Mouse (Mus musculus): Measurements from ENCODE around the gene Dcun1d1. TPM values are rescaled to one million over a fixed set of nuclear protein-coding genes. Genes with fewer than 3 reads are reported as not detected.

The Dcun1d1 gene
- polyA plus RNA-seq, 1 experiment from 2014 or later, result 107 TPM

DNA sequence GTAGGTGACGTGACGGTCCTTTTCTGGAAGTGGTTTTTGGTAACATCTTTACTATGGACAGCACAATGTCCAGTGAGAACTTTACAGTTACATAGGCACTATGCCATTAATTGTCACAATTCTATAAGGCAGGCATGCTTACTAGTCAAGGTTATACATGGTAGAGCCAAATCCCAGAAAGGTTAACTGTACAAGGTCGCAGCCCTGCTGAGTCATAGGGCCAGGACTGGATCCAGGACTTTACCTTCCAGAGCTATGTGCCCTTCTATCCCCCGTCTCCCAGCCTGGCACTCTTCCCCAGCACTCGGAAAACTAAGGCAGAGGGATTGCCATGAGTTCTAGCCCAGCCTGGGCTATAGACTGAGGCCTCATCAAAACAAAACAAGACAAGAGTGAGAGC lies 26.7 kb upstream of the Dcun1d1 start:
- Histone ChIP-seq H3K4me3 (replicated peaks; ENCODE audit: low read depth, low read length) (no peak overlapping the region), H3K9ac (replicated peaks; ENCODE audit: low read length) (no peak overlapping the region), H3K4me1 (ENCODE audit: control insufficient read depth, insufficient read depth, low read length) (no peaks in the 10 kb centered on the region), H3K4me2 (ENCODE audit: low read length) (no peak overlapping the region), H3K9me3 (ENCODE audit: control insufficient read depth, low read length) (no peaks in the 10 kb centered on the region), H3K27me3 (ENCODE audit: control insufficient read depth, insufficient read depth, low read length) (no peaks in the 10 kb centered on the region), H3K27ac (replicated peaks; ENCODE audit: low read depth, low read length) (no peak overlapping the region), H3K36me3 (ENCODE audit: control insufficient read depth, insufficient read depth, low read length) (peaks cover 63% of the 10 kb centered on the region)
- WGBS, result 92% methylated on average over 5 of the region's 5 CpGs
- no peak for ATAC-seq (ENCODE audit: low FRiP score, low TSS enrichment)
- no peak for DNase-seq

DNA sequence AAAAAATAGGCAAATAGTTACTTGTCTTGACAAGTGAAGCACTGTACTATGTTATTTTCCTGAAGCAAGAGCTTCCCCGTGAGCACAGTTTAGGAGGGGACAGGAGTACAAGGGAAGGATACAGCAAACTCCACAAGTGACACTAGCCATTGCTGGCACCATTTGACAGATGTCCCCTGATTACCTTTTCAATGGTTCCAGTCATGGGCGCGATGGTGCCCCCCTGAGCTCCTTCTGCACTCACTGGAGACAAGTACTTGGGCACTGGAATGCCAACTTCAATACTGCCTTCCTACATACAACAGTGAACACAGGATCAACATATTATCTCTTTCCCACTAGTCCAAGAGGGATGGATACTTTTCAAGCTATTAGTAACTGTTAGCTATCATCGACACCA lies 26.2 kb upstream of the Dcun1d1 start:
- WGBS, result 93% methylated on average over 4 of the region's 4 CpGs
- H3K4me1 ChIP-seq (ENCODE audit: control insufficient read depth, insufficient read depth, low read length), result no peaks in the 10 kb centered on the region

DNA sequence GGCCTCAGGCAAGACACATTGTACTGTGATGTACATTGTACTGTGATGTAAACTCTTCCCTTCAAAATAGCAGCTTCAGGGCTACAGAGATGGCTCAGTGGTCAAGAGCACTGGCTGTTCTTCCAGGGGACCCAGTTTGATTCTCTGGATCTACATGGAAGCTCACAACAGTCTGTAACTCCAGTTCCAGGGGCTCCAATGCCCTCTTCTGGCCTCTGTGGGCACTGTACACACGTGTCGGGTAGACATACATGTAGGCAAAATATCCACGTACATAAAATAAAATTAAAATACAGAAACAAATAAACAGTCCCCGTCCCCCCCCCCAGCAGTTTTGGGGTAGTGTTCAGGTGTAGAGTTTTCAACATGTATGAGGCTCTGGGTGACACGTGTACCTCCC lies 25.7 kb upstream of the Dcun1d1 start:
- 92% methylated on average over 5 of the region's 5 CpGs for WGBS
- ATAC-seq (ENCODE audit: low FRiP score, low TSS enrichment), result no peak
- DNase-seq, result no peak

More for the DNA sequence above, 26.2 kb upstream of the Dcun1d1 start:
- no peak overlapping the region for H3K9ac ChIP-seq (replicated peaks; ENCODE audit: low read length)
- no peak for DNase-seq
- ATAC-seq (ENCODE audit: low FRiP score, low TSS enrichment), result no peak
- H3K27ac ChIP-seq (replicated peaks; ENCODE audit: low read depth, low read length), result no peak overlapping the region
- H3K4me3 ChIP-seq (replicated peaks; ENCODE audit: low read depth, low read length), result no peak overlapping the region
- H3K9me3 ChIP-seq (ENCODE audit: control insufficient read depth, low read length), result no peaks in the 10 kb centered on the region
- no peaks in the 10 kb centered on the region for H3K27me3 ChIP-seq (ENCODE audit: control insufficient read depth, insufficient read depth, low read length)
- H3K36me3 ChIP-seq (ENCODE audit: control insufficient read depth, insufficient read depth, low read length), result peaks cover 65% of the 10 kb centered on the region
- no peak overlapping the region for H3K4me2 ChIP-seq (ENCODE audit: low read length)

DNA sequence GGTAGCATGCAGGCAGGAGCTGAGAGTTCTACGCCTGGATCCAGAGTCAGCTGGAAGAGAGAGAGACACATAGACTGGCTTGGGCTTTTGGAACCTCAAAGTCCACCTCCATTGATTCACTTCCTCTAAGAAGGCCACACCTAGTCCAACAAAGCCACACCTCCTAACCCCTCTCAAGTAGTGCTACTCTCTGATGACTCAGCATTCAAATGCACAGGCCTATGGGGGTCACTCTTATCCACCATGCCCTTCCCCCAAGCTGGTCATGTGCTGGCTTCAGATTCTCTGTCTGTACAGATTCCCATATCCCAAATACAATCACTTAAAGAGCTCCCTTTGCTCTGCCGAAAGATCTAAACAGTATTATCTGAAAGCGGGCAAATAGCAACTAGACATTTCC lies 20.0 kb upstream of the Dcun1d1 start:
- Histone ChIP-seq H3K9ac (replicated peaks; ENCODE audit: low read length) (no peak overlapping the region), H3K4me1 (ENCODE audit: control insufficient read depth, insufficient read depth, low read length) (no peaks in the 10 kb centered on the region)
- 93% methylated on average over 3 of the region's 3 CpGs for WGBS

More for the DNA sequence above, 25.7 kb upstream of the Dcun1d1 start:
- peaks cover 63% of the 10 kb centered on the region for H3K36me3 ChIP-seq (ENCODE audit: control insufficient read depth, insufficient read depth, low read length)
- H3K4me3 ChIP-seq (replicated peaks; ENCODE audit: low read depth, low read length), result no peak overlapping the region
- H3K4me2 ChIP-seq (ENCODE audit: low read length), result no peak overlapping the region
- H3K4me1 ChIP-seq (ENCODE audit: control insufficient read depth, insufficient read depth, low read length), result no peaks in the 10 kb centered on the region
- H3K27me3 ChIP-seq (ENCODE audit: control insufficient read depth, insufficient read depth, low read length), result no peaks in the 10 kb centered on the region
- no peak overlapping the region for H3K27ac ChIP-seq (replicated peaks; ENCODE audit: low read depth, low read length)
- no peak overlapping the region for H3K9ac ChIP-seq (replicated peaks; ENCODE audit: low read length)
- no peaks in the 10 kb centered on the region for H3K9me3 ChIP-seq (ENCODE audit: control insufficient read depth, low read length)

DNA sequence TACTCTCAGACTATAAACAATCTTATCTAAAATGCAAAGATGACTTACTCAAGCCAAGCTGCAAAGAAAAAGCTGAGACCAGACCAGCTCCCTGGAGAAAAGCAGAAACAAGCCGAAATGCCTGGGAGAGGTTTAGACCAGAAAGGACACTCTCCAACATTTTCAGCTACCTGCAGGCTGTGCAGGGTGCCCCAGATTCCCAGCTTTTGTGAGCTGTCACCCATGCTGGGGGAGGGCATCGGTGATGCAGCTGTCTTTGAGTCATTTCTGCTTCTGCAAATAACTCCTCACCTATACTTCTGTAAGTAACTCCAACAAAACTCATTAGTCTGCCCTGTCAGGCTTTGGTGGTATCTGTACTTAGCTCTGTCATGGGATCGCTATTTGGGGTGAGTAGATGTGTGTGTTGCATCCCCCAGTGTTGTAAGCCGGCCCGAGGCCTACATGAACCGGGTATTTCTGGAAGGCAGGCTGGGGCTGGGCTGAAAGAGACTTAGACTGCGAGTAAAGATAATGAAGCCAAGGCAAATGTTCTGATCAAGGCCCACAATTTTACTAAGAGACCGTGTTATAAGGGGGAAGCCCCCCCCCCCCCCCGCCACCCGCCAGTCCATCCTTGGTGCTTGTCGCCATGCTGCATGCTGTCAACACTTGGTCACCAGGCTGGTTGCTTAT lies 17.8 kb upstream of the Dcun1d1 start:
- Histone ChIP-seq H3K4me1 (ENCODE audit: control insufficient read depth, insufficient read depth, low read length) (no peaks in the 10 kb centered on the region), H3K9ac (replicated peaks; ENCODE audit: low read length) (no peak overlapping the region), H3K4me2 (ENCODE audit: low read length) (no peak overlapping the region), H3K27me3 (ENCODE audit: control insufficient read depth, insufficient read depth, low read length) (no peaks in the 10 kb centered on the region), H3K36me3 (ENCODE audit: control insufficient read depth, insufficient read depth, low read length) (peaks cover 20% of the 10 kb centered on the region), H3K4me3 (replicated peaks; ENCODE audit: low read depth, low read length) (no peak overlapping the region), H3K27ac (replicated peaks; ENCODE audit: low read depth, low read length) (no peak overlapping the region), H3K9me3 (ENCODE audit: control insufficient read depth, low read length) (no peaks in the 10 kb centered on the region)
- 93% methylated on average over 11 of the region's 11 CpGs for WGBS
- no peak for ATAC-seq (ENCODE audit: low FRiP score, low TSS enrichment)
- DNase-seq, result no peak

More for the DNA sequence above, 20.0 kb upstream of the Dcun1d1 start:
- ATAC-seq (ENCODE audit: low FRiP score, low TSS enrichment) (no peak), DNase-seq (no peak)
- Histone ChIP-seq H3K27ac (replicated peaks; ENCODE audit: low read depth, low read length) (no peak overlapping the region), H3K27me3 (ENCODE audit: control insufficient read depth, insufficient read depth, low read length) (no peaks in the 10 kb centered on the region), H3K9me3 (ENCODE audit: control insufficient read depth, low read length) (no peaks in the 10 kb centered on the region), H3K36me3 (ENCODE audit: control insufficient read depth, insufficient read depth, low read length) (peaks cover 34% of the 10 kb centered on the region), H3K4me2 (ENCODE audit: low read length) (no peak overlapping the region), H3K4me3 (replicated peaks; ENCODE audit: low read depth, low read length) (no peak overlapping the region)

DNA sequence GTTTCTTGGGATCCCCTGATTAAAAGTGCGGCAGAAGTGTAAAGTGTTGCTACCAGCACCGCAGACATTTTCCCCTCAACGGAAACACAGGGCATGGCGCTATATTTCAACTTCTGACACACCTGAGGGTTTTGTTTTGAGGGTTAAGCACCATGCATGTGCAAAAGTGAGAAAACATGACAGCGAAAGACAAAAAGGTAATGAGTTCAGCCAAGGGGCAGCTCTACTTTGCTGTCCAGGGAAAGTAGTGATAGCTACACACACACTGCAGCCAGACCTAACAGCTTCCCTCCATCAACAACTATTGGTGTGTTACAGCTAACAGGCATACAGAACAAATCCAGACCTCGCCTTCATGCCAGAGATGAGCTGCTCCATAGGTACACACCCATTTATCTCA lies 16.6 kb upstream of the Dcun1d1 start:
- Histone ChIP-seq H3K27me3 (ENCODE audit: control insufficient read depth, insufficient read depth, low read length) (no peaks in the 10 kb centered on the region), H3K4me2 (ENCODE audit: low read length) (no peak overlapping the region), H3K4me1 (ENCODE audit: control insufficient read depth, insufficient read depth, low read length) (no peaks in the 10 kb centered on the region), H3K27ac (replicated peaks; ENCODE audit: low read depth, low read length) (no peak overlapping the region), H3K36me3 (ENCODE audit: control insufficient read depth, insufficient read depth, low read length) (peaks cover 10% of the 10 kb centered on the region), H3K4me3 (replicated peaks; ENCODE audit: low read depth, low read length) (no peak overlapping the region), H3K9me3 (ENCODE audit: control insufficient read depth, low read length) (no peaks in the 10 kb centered on the region), H3K9ac (replicated peaks; ENCODE audit: low read length) (no peak overlapping the region)
- DNase-seq (no peak), ATAC-seq (ENCODE audit: low FRiP score, low TSS enrichment) (no peak)
- 92% methylated on average over 6 of the region's 6 CpGs for WGBS

DNA sequence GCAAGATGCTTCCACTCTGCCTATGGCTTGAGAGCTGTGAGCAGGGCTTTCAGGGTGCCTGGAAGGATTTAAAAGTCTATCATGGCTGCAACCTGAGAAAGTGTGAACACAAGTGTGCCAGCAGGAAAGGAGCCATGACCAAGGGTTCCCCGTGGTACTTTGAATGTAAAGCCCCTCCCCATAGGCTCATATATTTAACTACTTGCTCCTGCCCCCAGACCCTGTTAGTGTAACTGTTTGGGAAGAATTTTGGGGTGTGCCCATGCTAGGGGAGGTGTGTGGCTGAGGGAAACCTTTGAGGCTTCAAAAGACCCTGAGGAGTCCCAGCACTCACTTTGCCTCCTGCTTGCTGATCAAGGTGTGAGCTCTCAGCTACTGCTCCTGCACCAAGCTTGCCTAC lies 15.9 kb upstream of the Dcun1d1 start:
- DNase-seq (no peak), ATAC-seq (ENCODE audit: low FRiP score, low TSS enrichment) (no peak)
- Histone ChIP-seq H3K4me1 (ENCODE audit: control insufficient read depth, insufficient read depth, low read length) (no peaks in the 10 kb centered on the region), H3K9me3 (ENCODE audit: control insufficient read depth, low read length) (no peaks in the 10 kb centered on the region), H3K36me3 (ENCODE audit: control insufficient read depth, insufficient read depth, low read length) (peaks cover 4% of the 10 kb centered on the region; the same call in 1 of the 2 replicates), H3K9ac (replicated peaks; ENCODE audit: low read length) (no peak overlapping the region), H3K4me2 (ENCODE audit: low read length) (no peak overlapping the region), H3K4me3 (replicated peaks; ENCODE audit: low read depth, low read length) (no peak overlapping the region), H3K27ac (replicated peaks; ENCODE audit: low read depth, low read length) (no peak overlapping the region), H3K27me3 (ENCODE audit: control insufficient read depth, insufficient read depth, low read length) (no peaks in the 10 kb centered on the region)
- WGBS, result 83% methylated on average over 1 of the region's 1 CpGs

DNA sequence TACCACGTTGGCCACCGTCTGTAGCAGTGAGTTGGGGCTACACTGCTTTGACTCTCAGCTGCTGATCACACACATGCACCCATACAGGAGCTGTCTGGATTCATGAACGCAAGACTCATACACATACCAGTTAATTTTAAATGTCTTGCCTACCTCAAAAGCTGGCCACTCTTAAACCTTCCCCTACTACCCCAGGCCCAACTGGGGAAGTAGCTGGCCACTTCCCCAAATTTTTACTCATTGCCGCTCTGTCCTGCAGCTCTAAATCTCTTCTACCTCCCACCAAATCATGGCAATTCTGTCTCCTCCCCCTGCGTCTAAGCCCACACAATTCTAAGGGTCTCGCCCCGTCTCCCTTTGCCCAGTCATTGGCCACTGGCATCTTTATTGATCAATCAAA lies 11.0 kb upstream of the Dcun1d1 start:
- ATAC-seq (ENCODE audit: low FRiP score, low TSS enrichment) (no peak), DNase-seq (no peak)
- 89% methylated on average over 7 of the region's 7 CpGs for WGBS
- H3K9me3 ChIP-seq (ENCODE audit: control insufficient read depth, low read length), result no peaks in the 10 kb centered on the region
- H3K36me3 ChIP-seq (ENCODE audit: control insufficient read depth, insufficient read depth, low read length), result no peaks in the 10 kb centered on the region
- H3K27me3 ChIP-seq (ENCODE audit: control insufficient read depth, insufficient read depth, low read length), result no peaks in the 10 kb centered on the region
- H3K4me2 ChIP-seq (ENCODE audit: low read length), result no peak overlapping the region
- no peaks in the 10 kb centered on the region for H3K4me1 ChIP-seq (ENCODE audit: control insufficient read depth, insufficient read depth, low read length)
- no peak overlapping the region for H3K9ac ChIP-seq (replicated peaks; ENCODE audit: low read length)
- no peak overlapping the region for H3K4me3 ChIP-seq (replicated peaks; ENCODE audit: low read depth, low read length)
- H3K27ac ChIP-seq (replicated peaks; ENCODE audit: low read depth, low read length), result no peak overlapping the region

DNA sequence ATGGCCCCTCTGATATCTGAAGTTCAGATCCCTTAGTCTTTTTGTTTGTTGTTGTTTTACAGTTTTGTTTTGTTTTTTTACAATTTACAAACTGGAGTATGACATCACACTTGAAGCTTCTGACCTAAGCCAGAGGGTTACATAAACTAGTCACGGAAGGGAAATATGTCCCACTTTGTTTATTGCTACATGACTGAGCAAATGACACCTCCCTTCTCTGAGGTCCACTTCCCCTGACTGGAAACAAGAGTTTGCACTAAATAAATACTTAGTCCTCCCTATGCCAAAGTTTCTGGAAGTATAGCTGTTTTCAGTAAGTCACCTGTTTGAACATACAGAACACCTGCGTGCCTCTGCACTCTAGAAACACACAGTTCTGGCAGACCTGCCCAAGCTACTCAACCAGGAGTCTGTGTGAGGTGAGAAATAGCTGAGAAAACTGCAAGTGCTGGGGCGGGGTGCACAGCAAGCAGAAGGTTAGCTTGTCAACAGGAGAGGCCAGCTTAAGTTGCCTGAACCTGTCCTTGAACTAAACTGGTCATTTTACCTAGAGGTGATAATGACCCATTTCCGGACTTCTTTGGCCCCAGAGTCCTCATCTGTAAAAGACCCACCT lies 3.4 kb upstream of the Dcun1d1 start:
- H3K36me3 ChIP-seq (ENCODE audit: control insufficient read depth, insufficient read depth, low read length), result peaks cover 7% of the 10 kb centered on the region; the same call in 1 of the 2 replicates
- no peak overlapping the region for H3K27ac ChIP-seq (replicated peaks; ENCODE audit: low read depth, low read length)
- ATAC-seq (ENCODE audit: low FRiP score, low TSS enrichment) (no peak), DNase-seq (no peak)
- no peak overlapping the region for H3K4me2 ChIP-seq (ENCODE audit: low read length)
- H3K27me3 ChIP-seq (ENCODE audit: control insufficient read depth, insufficient read depth, low read length), result no peaks in the 10 kb centered on the region
- no peaks in the 10 kb centered on the region for H3K4me1 ChIP-seq (ENCODE audit: control insufficient read depth, insufficient read depth, low read length)
- no peaks in the 10 kb centered on the region for H3K9me3 ChIP-seq (ENCODE audit: control insufficient read depth, low read length)
- no peak overlapping the region for H3K9ac ChIP-seq (replicated peaks; ENCODE audit: low read length)
- no peak overlapping the region for H3K4me3 ChIP-seq (replicated peaks; ENCODE audit: low read depth, low read length)
- WGBS, result 93% methylated on average over 4 of the region's 4 CpGs
